Mouse (Mus musculus) limb, embryonic 11.5 days (tissue): Measurements from ENCODE around the gene Eef1akmt2. TPM values are rescaled to one million over a fixed set of nuclear protein-coding genes. Genes with fewer than 3 reads are reported as not detected.

Experiments
- ATAC-seq: fragments of 200-750 bp; cut with Nextera tagmentation; 2 replicates; pipeline ENCODE4 v1.8.0; 2017; ENCODE audit warnings: low read depth; ENCODE audit not compliant: insufficient number of reproducible peaks, low FRiP score, low TSS enrichment
- DNase-seq: peaks from one replicate; pipeline ENCODE4 v3.0.0-alpha.2; 2015; ENCODE audit warnings: low spot score
- H3K27ac ChIP-seq: fragments of 300-500 bp; sonication (generic); replicated peaks from 2 replicates; pipeline ENCODE4 v1.5.1; 2014; ENCODE audit warnings: low read depth, mild to moderate bottlenecking, low read length
- H3K27me3 ChIP-seq: fragments of 300-500 bp; sonication (generic); 2 replicates; pipeline ENCODE4 v1.6.1; 2014; ENCODE audit warnings: mild to moderate bottlenecking, low read length, mixed read lengths; ENCODE audit not compliant: control insufficient read depth, insufficient read depth
- H3K36me3 ChIP-seq: fragments of 300-500 bp; sonication (generic); 2 replicates; pipeline ENCODE4 v1.6.1; 2014; ENCODE audit warnings: mild to moderate bottlenecking, low read length, moderate library complexity, mixed read lengths; ENCODE audit not compliant: control insufficient read depth, insufficient read depth
- H3K4me1 ChIP-seq: fragments of 300-500 bp; sonication (generic); 2 replicates; pipeline ENCODE4 v1.6.1; 2014; ENCODE audit warnings: low read length, mixed read lengths; ENCODE audit not compliant: control insufficient read depth, insufficient read depth
- H3K4me2 ChIP-seq: fragments of 300-500 bp; sonication (generic); 2 replicates; pipeline ENCODE4 v1.6.1; 2014; ENCODE audit warnings: low read depth, mild to moderate bottlenecking, moderate library complexity; ENCODE audit not compliant: severe bottlenecking
- H3K4me3 ChIP-seq: fragments of 300-500 bp; sonication (generic); 2 replicates; pipeline ENCODE4 v1.5.1; 2014; ENCODE audit warnings: low read depth, low read length
- H3K9ac ChIP-seq: fragments of 300-500 bp; sonication (generic); 2 replicates; pipeline ENCODE4 v1.6.1; 2014; ENCODE audit warnings: mild to moderate bottlenecking, low read length
- H3K9me3 ChIP-seq: fragments of 300-500 bp; sonication (generic); 2 replicates; pipeline ENCODE4 v1.6.1; 2016; ENCODE audit warnings: low read length; ENCODE audit not compliant: control insufficient read depth
- WGBS: fragments of 180-500 bp; shearing (Covaris S2); extraction: QIAGEN DNeasy Blood & Tissue Kit; methylation state at CpG from one replicate; pipeline ENCODE4 v1.1.7; 2014; 5-methylcytosine and 5-hydroxymethylcytosine counted together
- polyA plus RNA-seq: library from polyadenylated mRNA; unstranded; fragments of >200 nt; fragmentation: Nextera tagmentation; extraction: Ambion mirVana; gene quantifications from 2 replicates; pipeline ENCODE4 v1.2.1, GENCODE M21; 2014

Eef1akmt2 gene
- polyA plus RNA-seq, 1 experiment from 2014 or later: 76.6 TPM

DNA sequence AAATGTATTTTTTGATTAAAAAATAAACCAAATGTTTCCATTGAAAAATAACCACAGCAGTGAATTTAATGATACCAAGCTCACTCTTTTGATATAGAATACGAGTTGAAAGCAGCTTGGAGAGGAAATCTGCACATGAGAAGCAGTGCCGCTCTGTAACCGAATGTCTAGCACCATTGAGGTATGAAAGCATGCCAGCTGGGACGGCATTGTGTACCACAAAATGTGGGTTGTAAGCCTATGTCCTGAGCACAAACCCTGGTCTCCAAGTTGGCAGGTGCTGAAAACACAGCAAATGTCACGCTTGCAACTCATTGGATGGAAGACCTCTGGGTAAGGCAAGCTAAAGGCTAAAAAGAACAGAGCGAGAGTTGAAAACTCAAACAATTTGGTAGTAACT is 35.4 kb downstream of the Eef1akmt2 start:
- DNase-seq (no peak), ATAC-seq (no peak)
- no peaks in the 10 kb centered on the region for H3K27me3 ChIP-seq
- H3K4me1 ChIP-seq: peaks cover 13% of the 10 kb centered on the region
- H3K4me2 ChIP-seq: no peak overlapping the region
- no peak overlapping the region for H3K27ac ChIP-seq
- WGBS: 91% methylated on average over 6 of the region's 6 CpGs
- no peaks in the 10 kb centered on the region for H3K9me3 ChIP-seq
- no peaks in the 10 kb centered on the region for H3K36me3 ChIP-seq
- H3K9ac ChIP-seq: no peak overlapping the region
- no peak overlapping the region for H3K4me3 ChIP-seq

DNA sequence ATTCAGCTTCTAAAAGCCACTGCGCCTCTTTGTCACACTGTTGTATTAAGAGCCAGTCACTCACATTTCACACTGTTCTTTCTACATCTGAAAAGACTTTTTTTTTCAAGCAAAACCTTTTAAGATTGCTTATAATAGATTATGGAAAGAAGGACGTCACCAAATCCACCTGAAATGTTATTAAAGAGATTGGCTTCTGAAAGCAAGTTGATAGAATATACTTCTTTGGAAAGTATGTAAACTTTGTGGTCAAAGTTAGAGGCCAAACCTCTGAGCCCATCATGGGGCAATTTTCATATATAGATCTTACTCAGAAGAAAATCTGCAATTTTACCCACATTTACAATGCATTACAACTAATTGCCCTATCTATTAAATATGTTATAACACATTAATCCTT is 35.9 kb downstream of the Eef1akmt2 start:
- ATAC-seq: no peak
- no peak overlapping the region for H3K9ac ChIP-seq
- WGBS: 83% methylated on average over 2 of the region's 2 CpGs

GRCm38 (mm10) chr7:132815081-132815480 is 37.4 kb downstream of the Eef1akmt2 start:
- H3K4me2 ChIP-seq: no peak overlapping the region
- no peak for ATAC-seq

More for the DNA sequence above, 35.9 kb downstream of the Eef1akmt2 start:
- DNase-seq: no peak
- H3K36me3 ChIP-seq: no peaks in the 10 kb centered on the region
- no peaks in the 10 kb centered on the region for H3K9me3 ChIP-seq
- H3K27ac ChIP-seq: no peak overlapping the region
- no peak overlapping the region for H3K4me2 ChIP-seq
- H3K4me3 ChIP-seq: no peak overlapping the region
- H3K27me3 ChIP-seq: no peaks in the 10 kb centered on the region
- peaks cover 18% of the 10 kb centered on the region for H3K4me1 ChIP-seq

GRCm38 (mm10) chr7:132814089-132814450 is 38.4 kb downstream of the Eef1akmt2 start:
- DNase-seq (no peak), ATAC-seq (no peak)
- H3K27me3 ChIP-seq: no peaks in the 10 kb centered on the region
- no peaks in the 10 kb centered on the region for H3K9me3 ChIP-seq
- H3K36me3 ChIP-seq: no peaks in the 10 kb centered on the region
- H3K4me3 ChIP-seq: peak overlapping the region; percentile 68
- H3K4me1 ChIP-seq: peaks cover 43% of the 10 kb centered on the region
- peak overlapping the region; percentile 90 for H3K27ac ChIP-seq
- H3K9ac ChIP-seq: peak overlapping the region; percentile 93
- under 1% methylated on average over 7 of the region's 7 CpGs for WGBS
- H3K4me2 ChIP-seq: peak overlapping the region; percentile 88

More at GRCm38 (mm10) chr7:132815081-132815480, 37.4 kb downstream of the Eef1akmt2 start:
- Histone ChIP-seq H3K9ac (no peak overlapping the region), H3K4me1 (peaks cover 33% of the 10 kb centered on the region), H3K4me3 (no peak overlapping the region), H3K36me3 (no peaks in the 10 kb centered on the region), H3K27me3 (no peaks in the 10 kb centered on the region), H3K9me3 (no peaks in the 10 kb centered on the region), H3K27ac (peak overlapping the region; percentile 40; the same call in 1 of the 2 replicates)
- 12% methylated on average over 5 of the region's 5 CpGs for WGBS
- peak; percentile 66 for DNase-seq

DNA sequence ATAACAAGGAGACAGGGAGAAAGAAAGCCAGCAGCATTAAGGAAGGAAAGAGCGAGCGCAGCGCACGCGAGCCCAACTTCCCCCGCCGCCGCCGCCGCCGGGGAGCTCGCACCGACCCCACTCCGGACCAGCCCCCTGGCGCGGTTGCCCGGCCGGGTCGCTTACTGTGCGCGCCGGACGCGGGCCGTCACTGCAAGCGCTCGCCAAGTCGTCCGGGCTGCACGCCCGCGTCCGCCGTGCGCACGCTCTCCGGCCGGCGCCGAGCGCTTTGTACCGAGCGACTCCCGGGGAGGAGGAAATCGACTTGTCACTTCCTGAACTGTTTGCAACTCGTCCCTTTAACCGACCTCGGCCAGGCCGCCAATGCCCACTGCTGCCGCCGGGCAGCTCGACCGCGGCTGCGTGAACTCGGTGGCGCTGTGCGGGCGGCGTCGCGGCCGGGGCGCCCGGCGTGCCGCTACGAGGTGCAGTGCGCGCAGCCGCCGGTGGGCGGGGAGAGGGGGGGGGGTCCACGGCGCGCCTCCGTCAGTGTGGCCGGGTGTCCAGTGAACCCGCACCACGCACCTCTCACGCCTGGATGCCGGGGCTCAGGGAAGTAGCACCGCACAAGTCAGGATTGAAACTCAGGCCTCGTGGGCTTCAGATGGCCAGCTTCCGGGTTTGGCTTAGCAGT is 38.9 kb downstream of the Eef1akmt2 start, which contains the start of gene Fam53b:
Gene Fam53b (minus strand): TSS at position 471 of the 673 bp plus-strand sequence.
- peak within 1 kb of the TSS; percentile 68 for H3K4me3 ChIP-seq
- no peaks in the 10 kb centered on the region for H3K36me3 ChIP-seq
- H3K9me3 ChIP-seq: no peaks in the 10 kb centered on the region
- peaks cover 48% of the 10 kb centered on the region for H3K4me1 ChIP-seq
- H3K9ac ChIP-seq: peak within 1 kb of the TSS; percentile 93
- peak within 1 kb of the TSS; percentile 88 for H3K4me2 ChIP-seq
- peak within 1 kb of the TSS; percentile 90 for H3K27ac ChIP-seq
- ATAC-seq: peak; percentile 16; the same call in 1 of the 2 replicates
- WGBS: under 1% methylated on average over 79 of the region's 85 CpGs
- peak; percentile 79 for DNase-seq
- no peaks in the 10 kb centered on the region for H3K27me3 ChIP-seq

GRCm38 (mm10) chr7:132812619-132813415 is 39.7 kb downstream of the Eef1akmt2 start:
- peak overlapping the region; percentile 68 for H3K4me3 ChIP-seq
- H3K27ac ChIP-seq: peak overlapping the region; percentile 90
- H3K36me3 ChIP-seq: no peaks in the 10 kb centered on the region
- no peaks in the 10 kb centered on the region for H3K9me3 ChIP-seq
- peak overlapping the region; percentile 93 for H3K9ac ChIP-seq
- DNase-seq (peak; percentile 77), ATAC-seq (peak; percentile 48; the same call in 1 of the 2 replicates)
- 1% methylated on average over 59 of the region's 59 CpGs for WGBS
- H3K4me1 ChIP-seq: peaks cover 52% of the 10 kb centered on the region
- no peaks in the 10 kb centered on the region for H3K27me3 ChIP-seq
- peak overlapping the region; percentile 88 for H3K4me2 ChIP-seq

DNA sequence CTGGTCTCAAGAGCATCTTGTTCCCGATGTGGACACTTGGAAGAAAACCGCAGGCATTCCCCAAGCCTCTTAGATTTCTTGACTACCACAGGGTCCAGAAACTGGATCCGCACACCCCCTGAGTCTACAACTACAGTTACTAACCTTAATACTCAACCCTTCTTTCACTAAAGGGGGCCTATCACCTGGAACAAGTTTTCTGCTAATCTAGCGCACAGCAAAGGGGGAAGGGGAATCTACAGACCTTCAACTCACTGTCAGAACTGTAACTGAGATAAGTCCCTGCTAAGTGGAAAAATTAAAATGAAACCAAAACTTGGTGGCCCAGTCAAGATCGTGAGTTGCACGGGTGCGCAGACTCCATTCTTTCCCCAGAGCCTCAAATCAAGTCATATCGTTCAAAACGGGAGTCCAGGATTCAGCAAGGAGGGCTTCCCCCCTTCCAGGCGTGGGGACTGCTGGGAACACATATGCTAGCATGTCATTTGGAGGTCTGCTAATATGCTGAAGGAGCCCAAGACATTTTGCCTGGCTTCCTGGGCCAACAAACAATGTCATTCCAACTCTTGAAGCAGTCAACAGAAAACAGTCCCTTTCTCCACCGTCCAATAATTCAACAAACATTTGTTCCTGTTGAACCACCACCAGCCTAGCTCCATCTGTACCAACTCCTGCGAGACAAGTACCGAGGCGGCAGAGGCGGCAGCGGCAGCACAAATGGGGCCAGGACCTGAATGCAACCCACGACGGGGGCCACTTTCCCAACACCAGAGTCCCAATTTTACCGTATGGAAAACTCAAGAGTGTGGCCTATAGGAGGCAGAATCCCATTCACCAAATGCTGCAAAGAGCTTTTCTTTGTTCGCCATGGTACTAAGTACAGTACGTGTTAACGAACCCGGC is 40.5 kb downstream of the Eef1akmt2 start:
- peak overlapping the region; percentile 68 for H3K4me3 ChIP-seq
- H3K27ac ChIP-seq: peak overlapping the region; percentile 90
- WGBS: 9% methylated on average over 23 of the region's 23 CpGs
- no peaks in the 10 kb centered on the region for H3K27me3 ChIP-seq
- ATAC-seq: no peak
- no peaks in the 10 kb centered on the region for H3K9me3 ChIP-seq
- peak; percentile 65 for DNase-seq
- peak overlapping the region; percentile 93 for H3K9ac ChIP-seq
- H3K36me3 ChIP-seq: no peaks in the 10 kb centered on the region
- peaks cover 60% of the 10 kb centered on the region for H3K4me1 ChIP-seq
- H3K4me2 ChIP-seq: peak overlapping the region; percentile 88

DNA sequence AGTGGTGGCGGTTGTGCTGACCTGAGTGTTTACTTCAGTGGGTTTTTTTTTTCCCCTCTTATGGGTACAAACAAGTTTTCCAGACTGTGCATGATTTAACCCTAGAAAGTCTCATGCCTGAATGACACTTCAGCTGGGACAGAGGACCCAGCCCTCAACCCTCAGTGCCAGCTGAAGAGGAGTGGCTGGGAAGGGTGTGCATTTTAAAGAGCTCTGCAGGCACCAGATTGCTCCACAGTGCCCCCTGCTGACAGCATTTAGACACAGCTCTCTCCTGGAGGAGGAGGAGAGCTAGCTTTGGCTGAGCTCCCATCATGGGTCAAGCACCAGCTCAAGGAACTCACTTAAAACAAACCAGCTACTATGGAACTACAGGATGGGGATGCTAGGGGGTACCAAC is 41.6 kb downstream of the Eef1akmt2 start:
- no peak overlapping the region for H3K4me3 ChIP-seq
- H3K9ac ChIP-seq: no peak overlapping the region
- no peaks in the 10 kb centered on the region for H3K36me3 ChIP-seq
- peak; percentile 95 for DNase-seq
- H3K27ac ChIP-seq: no peak overlapping the region
- H3K4me1 ChIP-seq: peaks cover 58% of the 10 kb centered on the region
- WGBS: 33% methylated on average over 1 of the region's 1 CpGs
- H3K4me2 ChIP-seq: peak overlapping the region; percentile 8
- no peaks in the 10 kb centered on the region for H3K27me3 ChIP-seq
- no peaks in the 10 kb centered on the region for H3K9me3 ChIP-seq
- no peak for ATAC-seq
